Mouse (Mus musculus): ENCODE results near the gene Rpl13.
"Not testable (repeated sequence)": the region's sequence is repeated elsewhere in the genome, so short reads cannot be mapped to it uniquely, and the experiment has no call there.

The Rpl13 gene

DNA sequence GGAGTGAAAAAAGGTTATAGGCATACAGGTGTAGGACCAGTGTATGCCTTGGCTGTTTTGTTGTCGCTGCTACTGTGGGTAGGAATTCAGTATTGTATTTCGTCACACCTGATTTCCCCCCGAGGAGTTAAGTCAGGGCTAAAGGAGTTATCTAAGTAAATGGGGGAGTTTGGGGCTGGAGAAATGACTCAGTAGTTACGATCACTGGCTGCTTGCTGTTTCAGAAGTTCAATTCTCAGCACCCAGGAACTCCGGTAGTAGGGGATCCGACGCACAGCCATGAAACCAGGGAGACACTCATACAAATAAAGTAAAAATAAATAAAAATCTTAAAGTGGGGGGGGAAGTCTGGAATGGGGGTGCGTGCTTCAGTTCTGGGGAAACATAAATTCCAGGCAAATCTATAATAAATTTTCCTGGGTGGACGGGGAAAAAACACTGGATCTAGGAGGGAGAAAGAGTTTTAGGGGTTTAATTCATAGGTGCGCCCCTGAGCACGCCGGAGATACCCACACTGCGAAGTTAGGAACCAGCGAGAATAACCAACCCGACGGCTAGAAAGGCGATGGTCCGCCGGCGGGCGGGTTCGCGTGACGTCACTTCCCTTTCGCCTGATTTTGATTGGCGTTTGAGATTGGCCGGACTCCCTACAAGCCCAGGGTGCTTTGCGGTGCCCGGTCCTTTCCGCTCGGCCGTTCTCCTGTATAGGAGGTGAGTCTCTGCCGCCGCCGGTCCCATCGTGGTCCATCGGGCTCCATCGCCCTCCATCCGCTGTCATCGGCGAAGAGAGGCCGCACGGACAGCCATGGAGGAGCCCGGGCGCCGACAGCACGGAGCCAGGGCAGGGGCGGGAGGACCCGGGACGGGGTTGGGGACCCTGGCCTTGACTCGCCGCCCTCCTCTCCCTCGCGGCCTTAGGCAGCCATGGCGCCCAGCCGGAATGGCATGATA lies at the start of gene Rpl13:
Gene Rpl13 (plus strand): TSS at position 616 of the 951 bp plus-strand sequence.
- DNase-seq (ENCODE audit: inconsistent ontology term), result peak; percentile 96

DNA sequence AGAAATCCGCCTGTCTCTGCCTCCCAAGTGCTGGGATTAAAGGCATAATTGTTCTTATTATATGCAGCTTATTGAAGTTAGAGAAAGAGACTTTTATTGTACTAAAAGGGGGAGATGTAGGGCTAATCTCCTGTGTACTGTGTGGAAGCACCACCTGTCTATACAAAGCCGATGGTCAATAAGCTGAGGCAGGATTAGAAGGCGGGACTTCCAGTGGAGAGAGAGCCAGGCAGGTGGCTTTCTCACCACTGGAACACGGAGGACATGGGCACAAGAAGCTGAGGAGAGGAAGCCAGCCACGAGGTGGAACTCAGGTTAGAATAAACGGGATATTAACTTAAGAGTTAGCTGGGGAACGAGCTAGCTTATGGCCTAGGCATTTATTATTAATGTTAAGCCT lies 39.4 kb upstream of the Rpl13 start, which contains the start of gene Spg7:
Gene Spg7 (plus strand): TSS at position 222 of the 400 bp plus-strand sequence.
- no peak for DNase-seq (ENCODE audit: inconsistent ontology term)

DNA sequence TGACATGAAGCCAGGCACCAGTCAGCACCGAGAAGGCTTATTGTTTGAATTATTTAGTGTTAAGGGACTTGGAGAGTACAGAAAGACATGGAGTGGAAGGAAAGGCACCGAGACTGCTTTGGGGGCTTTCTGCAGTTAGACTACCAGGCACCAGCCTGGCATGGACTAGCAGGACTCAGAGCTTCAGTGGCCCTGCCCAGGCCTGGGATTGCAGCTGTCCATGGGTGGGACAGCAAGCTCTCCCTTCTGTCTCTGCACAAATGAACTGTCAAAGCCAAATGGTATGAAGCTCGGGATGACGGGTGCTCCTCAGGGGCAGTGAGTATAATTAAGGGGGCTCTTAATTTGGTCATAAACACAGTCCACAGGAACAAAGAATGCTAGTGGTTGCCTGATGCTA lies 38.1 kb upstream of the Rpl13 start:
- DNase-seq (ENCODE audit: inconsistent ontology term), result no peak

DNA sequence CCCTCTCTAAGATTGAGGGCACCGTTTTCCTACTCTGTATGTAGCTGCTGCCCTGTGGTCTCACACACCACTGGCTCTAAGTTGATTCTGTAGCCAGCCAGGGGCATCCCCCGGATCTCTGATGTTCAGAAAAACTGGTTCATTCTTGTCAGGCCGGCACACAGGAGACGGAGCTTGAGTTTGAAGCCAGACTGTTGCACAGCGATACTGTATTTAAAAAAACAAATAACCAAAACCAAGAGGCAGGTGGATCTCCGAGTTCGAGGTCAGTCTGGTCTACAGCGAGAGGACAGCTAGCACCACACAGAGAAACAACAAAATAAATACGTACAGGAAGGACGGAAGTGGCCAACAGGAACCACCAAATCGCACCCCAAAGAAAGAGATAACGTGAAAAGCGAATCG lies 37.3 kb upstream of the Rpl13 start:
- peak; percentile 52 for DNase-seq (ENCODE audit: inconsistent ontology term)

DNA sequence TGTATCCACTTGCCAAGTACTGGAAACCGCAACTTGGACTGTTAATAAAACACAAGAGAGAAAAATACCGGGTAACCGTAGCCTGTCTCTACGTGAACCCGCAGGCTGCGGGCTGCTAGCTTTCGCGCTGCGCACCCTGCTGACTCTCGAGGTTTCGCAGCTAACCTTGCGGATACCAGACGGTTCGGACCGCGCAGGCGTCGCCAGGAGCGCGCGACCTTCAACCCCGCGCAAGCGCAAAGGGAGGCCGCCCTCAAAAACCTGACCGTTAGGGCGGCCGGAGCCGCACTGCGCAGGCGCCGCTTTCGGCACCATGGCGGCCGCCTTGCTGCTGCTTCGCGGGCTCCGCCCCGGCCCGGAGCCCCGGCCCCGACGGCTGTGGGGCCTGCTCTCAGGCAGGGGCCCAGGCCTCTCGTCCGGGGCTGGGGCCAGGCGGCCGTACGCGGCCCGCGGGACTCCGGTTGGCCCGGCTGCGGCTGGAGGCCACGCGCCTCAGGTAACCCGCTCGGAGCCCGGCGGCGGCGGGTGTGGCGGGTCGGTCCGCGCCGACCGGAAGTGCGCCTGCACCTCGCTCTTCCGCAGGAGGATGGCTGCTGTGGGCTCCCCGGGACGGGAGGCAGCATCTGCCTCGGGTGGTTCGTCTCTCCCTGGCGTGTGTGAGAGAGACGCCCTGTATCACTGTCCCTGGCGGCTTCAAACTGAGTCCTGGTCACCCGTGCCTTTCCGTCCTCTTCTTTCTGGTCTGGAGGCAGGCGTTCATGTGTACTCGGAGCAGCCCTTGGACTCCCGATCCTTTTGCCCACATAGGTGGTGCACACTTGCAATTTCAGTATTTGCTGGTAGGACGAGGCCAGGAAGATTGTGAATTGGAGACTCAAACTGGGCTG lies 36.7 kb upstream of the Rpl13 start:
- peak; percentile 98 for DNase-seq (ENCODE audit: inconsistent ontology term)

DNA sequence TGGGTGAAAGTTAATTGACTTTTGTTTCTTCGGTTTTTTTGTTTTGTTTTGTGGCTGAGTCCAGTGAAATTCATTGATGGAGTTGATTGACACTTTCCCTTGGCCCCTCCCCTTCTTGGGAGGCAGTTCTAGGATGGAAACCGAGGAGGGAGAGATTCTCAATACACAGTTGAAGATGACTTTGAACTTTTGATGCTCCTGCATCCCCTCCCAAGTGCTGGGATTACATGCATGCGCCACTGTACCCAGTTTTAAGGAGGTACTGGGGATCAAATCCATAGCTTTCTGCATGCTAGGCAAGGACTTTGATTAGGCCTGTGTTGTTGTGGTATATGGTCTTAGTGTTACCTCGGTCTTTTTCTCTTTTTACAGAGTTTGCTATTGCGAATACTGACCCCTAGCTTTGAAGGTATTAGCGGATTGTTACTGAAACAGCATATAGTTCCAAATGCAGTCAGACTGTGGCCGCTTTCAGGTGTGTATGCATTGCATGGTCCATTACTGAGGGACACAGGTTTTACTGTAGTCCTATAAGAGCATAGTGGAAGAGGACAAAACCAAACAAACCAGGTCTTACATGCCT lies 36.0 kb upstream of the Rpl13 start:
- DNase-seq (ENCODE audit: inconsistent ontology term), result no peak

DNA sequence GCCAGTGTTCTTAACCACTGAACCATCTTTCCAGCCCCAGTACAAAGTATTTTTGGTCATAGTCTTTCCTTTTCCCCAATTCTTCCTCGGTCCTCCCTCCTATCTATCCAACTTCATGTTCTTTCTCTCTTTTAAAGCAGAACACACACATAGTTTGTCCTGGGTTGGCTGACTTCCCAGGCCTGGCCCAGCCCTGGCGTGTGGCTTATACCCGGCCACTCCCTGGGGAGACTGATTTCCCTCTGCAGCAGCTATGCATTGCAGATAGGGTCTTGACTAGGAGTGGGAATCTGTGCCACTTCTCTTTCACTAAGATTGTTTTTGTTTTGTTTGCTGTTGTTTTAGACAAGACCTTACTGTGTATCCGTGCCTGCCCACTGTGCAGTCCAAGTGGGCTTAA lies 31.0 kb upstream of the Rpl13 start:
- peak; percentile 27 for DNase-seq (ENCODE audit: inconsistent ontology term)

DNA sequence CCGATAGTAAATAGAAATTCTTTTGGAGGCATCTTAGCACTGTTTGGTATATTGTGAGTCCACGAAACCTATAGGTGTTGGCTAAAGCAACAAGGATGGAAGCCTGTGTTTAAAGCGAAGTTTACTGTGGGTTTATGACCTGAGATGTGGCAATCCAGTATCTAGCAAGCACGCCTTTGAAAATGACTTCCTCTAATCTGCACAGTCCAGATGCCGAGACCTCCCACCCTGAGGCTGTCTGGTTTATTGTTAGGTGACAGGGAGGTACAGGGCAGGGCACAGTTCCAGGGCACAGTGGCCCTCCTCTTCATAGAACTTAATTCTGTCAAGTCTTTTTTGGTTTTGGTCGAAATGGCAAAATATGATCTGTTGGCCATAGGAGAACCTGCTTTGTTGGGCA lies 24.9 kb upstream of the Rpl13 start:
- no peak for DNase-seq (ENCODE audit: inconsistent ontology term)

DNA sequence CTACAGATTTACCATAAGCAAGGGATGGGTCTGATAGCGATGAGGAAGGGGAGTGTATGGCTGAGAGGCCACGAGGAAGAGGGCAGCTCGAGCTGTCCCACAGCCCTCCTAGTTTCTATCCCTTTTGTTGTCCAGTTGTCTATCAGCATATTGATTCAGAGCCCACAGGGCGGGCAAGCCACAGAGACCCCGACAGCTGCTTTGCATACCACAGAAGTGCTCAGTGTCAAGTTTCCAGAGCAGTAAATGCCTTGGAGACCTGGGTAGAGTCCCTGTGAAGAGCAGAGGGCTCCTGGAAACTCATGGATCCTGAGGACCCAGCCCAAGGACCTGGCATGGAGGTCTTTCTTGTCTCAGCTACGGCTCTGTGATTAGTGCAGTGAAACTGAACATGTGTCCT lies 19.2 kb upstream of the Rpl13 start:
- DNase-seq (ENCODE audit: inconsistent ontology term), result no peak

DNA sequence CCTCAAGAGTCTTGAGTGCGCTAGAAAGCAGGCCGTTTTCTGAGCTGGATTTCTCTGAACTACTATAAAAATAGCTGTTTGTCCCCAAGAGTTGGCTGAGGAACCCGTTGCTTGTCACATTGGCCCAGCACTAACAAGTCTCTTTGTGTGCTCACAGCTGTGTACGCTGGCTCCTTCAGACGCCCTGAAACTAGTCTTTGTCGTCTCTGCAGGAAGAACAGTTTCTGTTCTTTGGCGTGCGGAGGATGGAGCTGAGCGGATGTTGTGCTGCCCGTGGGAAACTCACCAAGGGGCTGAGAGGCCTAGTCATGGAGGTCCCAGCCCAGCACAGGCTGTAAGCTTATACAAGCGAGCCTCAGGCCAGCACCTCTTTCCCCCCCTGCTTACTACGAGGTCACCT lies 18.5 kb upstream of the Rpl13 start:
- DNase-seq (ENCODE audit: inconsistent ontology term), result no peak

DNA sequence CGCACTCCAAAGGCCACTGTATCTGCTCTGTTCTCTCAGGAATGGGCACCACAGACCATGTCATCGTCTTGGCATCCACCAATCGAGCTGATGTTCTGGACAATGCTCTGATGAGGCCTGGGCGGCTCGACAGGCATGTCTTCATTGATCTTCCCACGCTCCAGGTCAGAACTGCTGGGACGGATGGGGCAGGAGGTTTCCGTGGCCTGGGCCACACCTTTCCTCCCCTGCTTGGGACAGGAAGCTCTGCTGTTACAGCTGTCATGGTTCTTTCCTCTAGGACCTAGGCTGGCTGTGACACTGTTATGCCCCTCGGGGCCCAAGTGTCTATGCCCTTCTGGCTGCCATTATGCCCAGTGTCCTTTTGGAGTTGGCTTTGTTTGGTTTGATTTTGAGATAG lies 14.9 kb upstream of the Rpl13 start:
- no peak for DNase-seq (ENCODE audit: inconsistent ontology term)

DNA sequence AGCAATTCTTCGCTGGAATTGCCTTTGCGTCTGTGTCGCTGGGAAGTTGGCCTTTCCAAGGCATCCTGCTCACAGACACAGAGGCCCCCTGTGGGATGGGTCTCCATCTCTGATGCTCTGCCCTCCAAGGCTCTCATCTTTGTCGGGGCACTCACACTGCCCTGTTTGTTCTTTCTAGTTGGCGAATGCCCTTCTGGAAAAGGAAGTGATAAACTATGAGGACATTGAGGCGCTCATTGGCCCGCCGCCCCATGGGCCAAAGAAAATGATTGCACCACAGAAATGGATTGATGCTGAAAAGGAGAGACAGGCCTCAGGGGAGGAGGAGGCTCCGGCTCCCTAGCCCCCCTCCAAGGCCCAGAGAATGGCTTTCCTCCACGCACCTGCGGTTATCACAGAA lies 4.9 kb upstream of the Rpl13 start:
- DNase-seq (ENCODE audit: inconsistent ontology term), result no peak

DNA sequence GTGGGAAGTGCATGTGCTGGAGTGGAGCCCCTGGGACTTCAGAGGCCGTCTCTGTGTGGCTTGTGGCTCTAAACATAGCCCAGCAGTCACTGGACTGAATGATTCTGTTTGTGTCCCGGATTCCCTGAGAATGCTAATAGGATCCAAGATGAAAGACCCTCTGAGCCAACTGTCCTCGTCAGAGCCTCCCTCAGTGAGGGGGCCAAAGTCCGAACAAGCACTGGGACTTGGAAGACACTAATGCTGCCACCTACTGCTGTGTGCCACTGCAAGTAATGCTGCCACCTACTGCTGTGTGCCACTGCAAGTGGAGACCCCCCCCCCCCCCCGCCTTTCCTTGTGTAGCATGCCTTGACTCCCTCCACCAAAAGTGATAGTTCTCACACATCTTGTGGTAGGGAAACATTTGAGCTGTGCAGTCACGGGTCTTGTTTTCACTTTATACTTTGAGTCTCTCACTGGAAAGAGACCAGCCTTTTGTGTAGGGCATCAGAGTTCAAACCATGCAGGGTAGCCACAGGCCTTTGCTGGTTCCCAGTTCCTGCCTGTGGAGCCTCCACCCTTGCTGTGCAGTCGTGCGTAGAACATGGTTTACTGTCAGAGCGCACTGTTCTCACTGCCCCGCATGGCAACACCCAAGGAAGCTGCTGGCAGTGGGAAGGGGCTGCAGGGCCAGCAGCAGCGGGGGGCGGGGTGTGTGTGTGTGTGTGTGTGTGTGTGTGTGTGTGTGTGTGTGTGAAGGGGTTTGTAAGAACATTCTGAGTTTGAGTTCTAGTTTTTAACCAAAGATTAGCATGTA lies 4.2 kb upstream of the Rpl13 start:
- peak; percentile 64 for DNase-seq (ENCODE audit: inconsistent ontology term)

DNA sequence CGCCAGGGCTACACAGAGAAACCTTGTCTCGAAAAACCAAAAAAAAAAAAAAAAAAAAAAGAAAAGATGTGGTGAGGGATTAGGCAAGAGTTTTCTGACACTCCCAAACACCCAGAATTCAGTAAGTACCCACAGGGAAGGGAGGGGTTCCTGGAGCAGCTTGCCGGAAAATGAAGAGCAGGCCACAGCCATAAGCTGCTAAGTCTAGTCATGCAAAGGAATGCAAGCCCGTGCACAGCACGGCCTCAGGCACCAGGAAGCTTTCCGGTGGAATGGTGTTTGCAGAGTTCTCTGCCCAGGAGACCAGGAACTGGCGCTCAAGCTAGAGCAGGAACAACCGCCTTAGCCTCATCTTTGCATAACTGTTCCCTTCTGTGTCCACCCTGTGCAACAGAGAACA lies 1.9 kb upstream of the Rpl13 start:
- peak; percentile 82 for DNase-seq (ENCODE audit: inconsistent ontology term)

DNA sequence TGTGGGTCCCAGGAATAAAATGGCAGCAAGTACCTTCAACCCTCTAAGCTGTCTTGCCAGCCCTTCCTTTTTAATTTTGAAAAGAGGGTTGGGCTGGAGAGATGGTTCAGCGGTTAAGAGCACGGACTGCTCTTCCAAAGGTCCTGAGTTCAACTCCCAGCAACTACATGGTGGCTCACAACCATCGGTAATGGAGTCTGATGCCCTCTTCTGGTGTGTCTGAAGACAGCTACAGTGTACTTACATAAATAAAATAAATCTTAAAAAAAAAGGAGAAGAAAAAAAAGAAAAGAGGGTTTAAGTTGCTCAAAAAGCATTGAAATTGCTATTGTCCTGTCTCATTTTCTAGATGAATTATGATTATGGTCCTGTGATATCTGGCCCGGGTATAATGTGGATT lies 906 bp upstream of the Rpl13 start:
- no peak for DNase-seq (ENCODE audit: inconsistent ontology term)

DNA sequence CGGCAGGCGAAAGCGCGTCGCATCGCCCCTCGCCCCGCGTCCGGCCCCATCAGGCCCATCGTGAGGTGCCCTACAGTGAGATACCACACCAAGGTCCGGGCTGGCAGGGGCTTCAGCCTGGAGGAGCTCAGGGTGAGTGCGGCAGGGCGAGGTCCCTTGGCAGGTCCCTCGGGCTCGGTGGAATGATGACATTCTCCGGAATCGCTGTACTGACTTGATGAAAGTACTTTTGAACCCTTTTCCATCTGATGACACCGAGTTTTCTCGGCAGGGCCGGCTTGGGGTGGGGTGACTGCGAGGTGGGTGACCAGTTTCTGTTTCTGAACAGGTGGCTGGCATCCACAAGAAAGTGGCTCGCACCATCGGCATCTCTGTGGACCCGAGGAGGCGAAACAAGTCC lies 705 bp downstream of the Rpl13 start:
- DNase-seq (ENCODE audit: inconsistent ontology term), result not testable (repeated sequence)

DNA sequence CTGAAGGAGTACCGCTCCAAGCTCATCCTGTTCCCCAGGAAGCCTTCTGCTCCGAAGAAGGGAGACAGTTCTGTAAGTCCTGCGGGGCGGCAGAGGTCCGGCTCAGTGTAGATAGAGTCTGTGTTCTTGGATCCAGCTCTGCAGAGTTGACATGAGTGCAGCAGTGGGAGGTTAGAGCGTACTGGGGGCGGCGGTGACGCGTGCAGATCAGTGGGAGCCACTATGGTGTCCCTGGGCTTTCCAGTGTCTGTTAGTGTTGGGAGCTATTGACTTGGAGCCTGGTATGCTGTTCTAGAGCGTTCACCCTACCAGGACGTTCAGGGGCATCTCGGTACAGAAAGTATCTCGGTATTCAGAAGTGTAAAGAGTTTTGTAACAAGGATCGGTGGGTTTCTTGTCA lies 1.1 kb downstream of the Rpl13 start:
- no peak for DNase-seq (ENCODE audit: inconsistent ontology term)

DNA sequence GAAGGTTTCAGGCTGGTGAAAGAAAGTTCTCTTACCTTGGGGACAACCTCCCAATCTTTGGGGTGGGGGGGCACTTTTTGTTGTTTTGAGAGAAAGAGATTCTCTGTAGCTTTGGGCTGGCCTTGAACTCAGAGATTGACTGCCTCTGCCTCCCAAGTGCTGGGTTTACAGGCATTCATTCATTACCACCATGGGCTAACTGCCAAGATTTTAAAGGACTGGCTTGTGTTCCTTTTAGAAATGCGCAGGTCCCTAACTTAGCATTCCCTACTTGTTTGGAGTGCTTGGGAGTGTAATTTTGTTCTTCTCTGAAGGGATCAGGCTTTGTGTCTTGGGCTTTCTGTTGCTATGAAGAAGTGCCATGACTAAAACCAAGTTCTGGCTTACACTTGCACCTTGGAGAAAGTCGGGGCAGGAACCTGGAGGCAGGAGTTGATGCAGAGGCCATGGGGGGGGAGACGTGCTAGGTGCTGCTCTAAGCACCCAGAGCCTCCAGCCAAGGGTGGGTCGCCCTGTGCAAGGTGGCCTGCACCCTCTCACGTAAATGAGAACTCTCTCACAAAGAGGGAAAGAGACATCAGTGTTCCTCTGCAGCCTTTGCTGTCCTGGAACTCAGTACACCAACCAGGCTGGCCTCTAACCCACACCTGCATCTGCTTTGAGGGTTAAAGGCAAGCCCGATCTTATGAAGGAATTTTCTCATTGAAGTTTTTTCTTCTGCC lies 2.1 kb downstream of the Rpl13 start:
- DNase-seq (ENCODE audit: inconsistent ontology term), result no peak

DNA sequence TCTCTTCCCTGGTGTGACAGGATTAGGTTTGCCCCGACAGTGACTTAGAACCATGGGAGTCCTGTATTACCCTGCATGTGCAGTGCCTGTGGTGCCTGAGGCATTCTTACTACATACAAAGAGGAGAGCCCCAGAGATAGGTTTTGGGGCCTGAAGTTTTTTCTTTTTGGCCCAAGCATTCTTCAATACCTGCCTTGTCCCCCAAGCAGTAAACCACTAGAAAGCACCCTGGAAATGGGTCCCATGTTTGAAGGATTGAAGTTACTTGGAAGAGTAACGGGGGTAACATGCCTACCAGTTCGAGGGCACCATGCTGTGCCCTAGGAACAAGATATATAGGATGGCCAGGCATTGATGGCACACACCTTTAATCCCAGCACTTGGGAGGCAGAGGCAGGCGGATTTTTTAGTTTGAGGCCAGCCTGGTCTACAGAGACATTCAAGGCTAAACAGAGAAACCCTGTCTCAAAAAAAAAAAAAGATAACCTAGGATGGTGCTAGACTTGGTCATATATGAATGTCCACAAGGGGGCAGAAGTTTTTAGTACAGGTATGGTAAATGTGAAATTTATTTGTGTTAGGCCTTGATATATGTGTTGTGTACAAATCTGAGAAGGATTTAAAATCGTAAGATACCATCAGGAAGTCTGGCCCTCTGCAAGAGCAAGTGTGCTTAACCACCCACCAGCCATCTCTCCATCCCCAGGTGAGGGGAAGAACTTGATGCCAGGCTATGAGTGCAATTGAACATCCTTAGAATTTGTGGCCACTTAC lies 3.6 kb downstream of the Rpl13 start:
- DNase-seq (ENCODE audit: inconsistent ontology term), result peak; percentile 33

DNA sequence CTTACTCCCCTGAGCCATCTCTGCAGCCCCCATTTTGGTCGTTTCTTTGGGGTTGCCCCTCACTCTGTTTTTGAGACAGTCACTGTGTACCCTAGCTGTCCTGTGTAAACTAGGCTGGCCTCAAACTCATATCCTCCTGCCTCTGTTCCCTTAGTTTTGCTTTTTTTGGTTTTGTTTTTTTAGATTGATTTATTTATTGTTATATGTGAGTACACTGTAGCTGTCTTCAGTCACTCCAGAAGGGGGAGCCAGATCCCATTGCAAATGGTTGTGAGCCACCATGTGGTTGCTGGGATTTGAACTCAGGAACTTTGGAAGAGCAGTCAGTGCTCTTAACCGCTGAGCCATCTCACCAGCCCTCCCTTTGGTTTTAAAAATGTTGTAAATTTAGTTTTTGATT lies 4.4 kb downstream of the Rpl13 start:
- no peak for DNase-seq (ENCODE audit: inconsistent ontology term)
